Mouse (Mus musculus) ES-Bruce4 (cell line): ENCODE data around the gene Bod1l.

Experiments used
- CTCF ChIP-seq: IDR thresholded peaks from one replicate; pipeline ENCODE4 v1.8.1; 2011; ENCODE audit warnings: low read depth, low read length
- POLR2A ChIP-seq: IDR thresholded peaks from one replicate; pipeline ENCODE4 v1.8.1; 2011; ENCODE audit warnings: low read length; ENCODE audit not compliant: insufficient read depth

DNA sequence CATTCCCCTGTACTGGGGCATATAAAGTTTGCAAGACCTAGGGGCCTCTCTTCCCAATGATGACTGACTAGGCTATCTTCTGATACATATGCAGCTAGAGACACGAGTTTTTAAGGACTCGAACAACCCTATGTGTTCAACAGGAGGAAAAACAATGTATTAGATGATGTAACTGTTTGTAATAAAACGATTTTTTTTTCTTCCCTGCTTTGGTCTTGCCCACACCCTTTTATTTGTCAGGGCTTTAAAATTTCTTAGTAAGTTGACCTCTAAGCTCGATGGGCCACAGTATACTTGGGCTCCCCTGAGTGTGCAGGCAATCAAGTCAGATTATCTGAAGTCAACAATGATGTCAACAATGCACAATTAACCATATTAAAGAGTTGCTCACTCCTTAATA is 87.7 kb downstream of the Bod1l start:
- TF ChIP-seq CTCF (no peak), POLR2A (no peak)
